Mouse (Mus musculus): ENCODE data around the gene Nrn1. TPM values are rescaled to one million over a fixed set of nuclear protein-coding genes. Genes with fewer than 3 reads are reported as not detected.

Gene Nrn1
- total RNA-seq (2021), result 10 to 100 TPM in 1 of 2 experiments, 1 to 10 TPM in 1; 3.5 to 17.2 TPM
- long read RNA-seq, experiment 1, transcript Nrn1-201 (3 exons, 1,619 nt), result major isoform, 7 of 8 reads
- long read RNA-seq, experiment 1, partial matches to known transcripts, result 0 of 8 reads
- long read RNA-seq, experiment 1, other reads (novel, unspliced or antisense), result 1 of 8 reads
- long read RNA-seq, experiment 2, partial matches to known transcripts, result 0 of 2 reads
- long read RNA-seq, experiment 2, other reads (novel, unspliced or antisense), result 0 of 2 reads

DNA sequence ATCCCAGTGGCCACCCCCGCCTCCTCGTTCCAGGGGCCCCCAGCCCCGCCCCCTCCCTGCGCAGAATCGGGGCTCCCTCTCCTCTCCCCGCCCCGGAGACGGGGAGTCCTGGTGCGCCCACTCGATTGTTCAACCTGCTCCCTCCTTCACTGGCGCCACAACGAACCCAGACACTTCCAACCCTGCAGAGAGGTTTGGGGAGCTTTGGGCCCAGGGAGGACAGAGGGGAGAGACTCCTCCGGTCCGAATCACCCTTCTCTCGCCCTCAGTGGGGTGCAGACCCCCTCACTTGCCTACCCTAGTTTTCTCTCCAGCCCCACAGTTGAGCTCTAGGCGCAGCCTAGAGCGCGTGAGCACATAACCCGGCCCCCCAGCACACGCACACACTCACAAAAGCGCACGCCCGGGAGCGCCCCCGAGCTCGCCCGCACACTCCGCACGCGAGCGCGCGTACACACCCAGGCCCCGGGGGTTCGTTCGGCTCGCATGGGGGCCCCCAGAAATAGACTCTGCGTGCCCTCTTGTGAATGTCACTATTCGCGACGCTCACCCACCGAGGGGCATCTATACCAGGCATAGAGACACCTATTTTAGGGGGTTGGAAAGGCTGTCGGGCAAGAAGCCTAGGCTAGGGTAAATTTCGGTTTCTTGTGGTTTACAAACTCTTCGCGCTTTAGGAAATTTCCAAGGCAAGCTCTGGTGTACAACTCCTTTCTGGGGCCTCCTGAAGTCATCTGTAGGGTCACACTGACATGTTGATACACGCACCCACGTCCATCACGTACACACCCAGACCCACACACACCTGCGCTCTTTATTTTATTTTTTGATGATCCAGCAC lies at the start of gene Nrn1:
TSS of gene Nrn1 (minus strand) at position 401 of the 841 bp plus-strand sequence.
- DNase-seq (ENCODE audit: low spot score in 2 of 2), result no peak

DNA sequence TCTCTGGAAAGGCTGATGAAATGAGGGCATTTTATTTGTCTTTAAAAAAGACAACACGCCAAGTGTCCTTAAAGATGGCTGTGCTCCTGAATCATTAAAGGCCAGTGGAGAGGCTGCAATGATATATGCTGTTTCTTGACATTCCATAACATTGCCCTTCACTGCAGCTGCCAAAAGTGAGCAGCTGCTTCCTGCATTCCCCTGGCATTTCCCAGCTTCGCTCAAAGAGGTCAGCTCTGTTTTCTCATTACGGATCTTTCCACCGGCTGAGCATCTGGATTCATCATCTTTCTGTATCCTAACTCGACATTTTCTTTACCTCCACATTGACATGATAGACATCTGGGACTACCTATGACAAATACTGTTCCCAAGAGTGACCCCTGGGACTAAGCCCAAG lies 44.7 kb upstream of the Nrn1 start:
- DNase-seq (ENCODE audit: low spot score in 2 of 2), result no peak

DNA sequence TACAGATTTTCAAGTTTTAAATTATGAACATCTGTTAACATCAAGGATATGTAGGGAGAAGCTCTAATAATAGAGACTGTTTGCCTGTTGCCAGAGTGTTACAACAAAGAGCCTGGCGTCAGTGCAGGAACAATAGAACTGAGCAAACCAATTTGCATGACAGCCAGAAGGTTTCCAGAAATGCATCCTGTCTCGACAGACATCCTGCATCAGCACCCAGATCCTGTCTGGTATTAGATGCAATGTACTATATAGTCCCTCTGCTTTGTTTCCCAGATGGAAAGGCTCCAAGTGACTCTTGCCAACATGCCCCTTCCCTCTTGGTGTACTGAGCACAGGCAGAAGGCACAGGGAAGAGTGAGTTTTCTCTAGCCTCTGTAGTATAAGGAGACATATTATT lies 31.9 kb upstream of the Nrn1 start:
- DNase-seq (ENCODE audit: low spot score in 2 of 2), result no peak

- DNase-seq (ENCODE audit: low spot score in 2 of 2), result no peak
Observed at GRCm38 (mm10) chr13:36751861-36752260, 16.9 kb upstream of the Nrn1 start.

DNA sequence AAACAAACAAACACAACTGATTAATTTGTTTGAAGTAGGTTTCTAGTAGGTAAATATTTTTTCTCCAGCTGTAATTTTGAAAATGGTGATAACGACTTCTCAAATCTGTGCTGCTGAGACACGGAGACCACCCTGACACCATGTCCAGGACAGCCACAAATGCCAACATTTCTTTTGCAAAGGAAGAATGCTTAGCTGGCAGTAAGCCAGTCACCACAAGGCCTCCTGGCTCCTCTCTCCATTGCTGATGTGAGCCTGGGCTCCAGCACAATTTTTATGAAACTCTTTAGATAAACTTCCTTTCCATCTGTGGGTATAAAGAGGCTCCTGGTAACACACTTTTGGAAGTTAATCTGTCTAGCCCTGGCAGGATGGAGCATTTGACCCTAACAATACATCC lies 15.1 kb upstream of the Nrn1 start:
- DNase-seq (ENCODE audit: low spot score in 2 of 2), result no peak

GRCm38 (mm10) chr13:36736619-36736996 lies 1.7 kb upstream of the Nrn1 start:
- DNase-seq (ENCODE audit: low spot score in 2 of 2), result no peak

DNA sequence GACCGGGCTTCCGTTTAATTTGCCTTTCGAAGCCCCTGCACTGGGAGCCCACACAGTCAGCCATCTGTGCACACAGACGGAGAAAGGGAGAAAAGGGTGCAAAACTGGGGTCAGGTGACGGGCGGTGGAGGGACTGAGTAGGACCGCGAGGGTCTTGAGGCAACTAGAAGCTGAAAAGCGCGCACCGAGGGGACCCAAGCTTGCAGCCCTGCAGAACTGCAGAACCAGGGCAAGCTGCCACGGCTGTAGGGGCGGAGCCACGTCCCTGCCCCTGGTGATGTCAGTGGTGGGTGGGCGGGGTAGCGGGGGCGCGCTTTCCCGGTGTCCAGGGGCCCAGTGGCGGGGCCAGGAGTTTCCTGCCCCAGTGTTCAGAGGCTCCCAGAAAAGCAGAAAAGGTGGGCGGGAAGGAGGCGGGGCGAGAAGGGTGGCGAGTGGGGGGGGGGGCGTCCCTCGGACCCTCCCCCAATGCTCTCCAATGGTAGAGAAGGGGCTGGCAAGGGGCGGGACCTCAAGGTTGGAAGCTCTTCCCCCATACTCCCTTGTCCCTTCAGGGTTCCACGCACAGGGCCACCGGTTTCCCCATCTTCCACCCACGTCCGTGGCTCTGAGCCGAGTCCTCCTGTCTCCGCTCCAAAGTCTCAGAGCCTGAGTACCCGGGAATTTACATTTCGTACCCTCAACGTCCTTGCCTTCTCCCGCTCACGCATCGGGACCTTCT lies 1.1 kb upstream of the Nrn1 start:
- DNase-seq (ENCODE audit: low spot score in 2 of 2), result no peak

- DNase-seq (ENCODE audit: low spot score in 2 of 2), result no peak
Observed at GRCm38 (mm10) chr13:36733989-36734690, 791 bp downstream of the Nrn1 start.

- DNase-seq (ENCODE audit: low spot score in 2 of 2), result no peak
Observed at GRCm38 (mm10) chr13:36733566-36733965, 1.4 kb downstream of the Nrn1 start.

GRCm38 (mm10) chr13:36732891-36733490 lies 1.9 kb downstream of the Nrn1 start:
- DNase-seq (ENCODE audit: low spot score in 2 of 2), result no peak

DNA sequence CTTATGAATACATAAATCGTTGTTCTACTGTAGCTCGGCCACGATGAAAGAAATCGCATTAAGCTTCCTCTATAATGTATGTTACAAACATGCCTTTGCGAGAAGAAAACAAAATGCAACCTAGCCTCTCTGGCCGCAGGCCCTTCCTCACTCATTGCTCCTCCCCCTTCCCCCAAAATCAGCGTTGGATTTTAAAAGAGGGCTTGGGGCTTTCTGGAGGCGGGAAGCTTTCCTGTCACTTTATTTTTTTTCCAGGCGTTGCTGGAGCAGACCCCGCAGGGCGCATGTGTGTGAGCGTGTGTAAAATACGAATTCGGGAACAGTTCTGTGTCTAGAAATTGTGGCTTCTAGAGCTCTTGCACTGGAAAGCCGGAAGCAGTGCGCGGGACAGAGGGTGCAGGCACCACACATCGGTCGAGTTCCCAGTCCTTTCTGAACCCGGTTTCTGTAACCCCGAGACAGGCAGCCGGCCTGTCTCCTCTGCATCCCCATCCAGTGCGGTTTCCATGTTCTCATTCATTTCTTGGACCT lies 2.9 kb downstream of the Nrn1 start:
- no peak for DNase-seq (ENCODE audit: low spot score in 2 of 2)

DNA sequence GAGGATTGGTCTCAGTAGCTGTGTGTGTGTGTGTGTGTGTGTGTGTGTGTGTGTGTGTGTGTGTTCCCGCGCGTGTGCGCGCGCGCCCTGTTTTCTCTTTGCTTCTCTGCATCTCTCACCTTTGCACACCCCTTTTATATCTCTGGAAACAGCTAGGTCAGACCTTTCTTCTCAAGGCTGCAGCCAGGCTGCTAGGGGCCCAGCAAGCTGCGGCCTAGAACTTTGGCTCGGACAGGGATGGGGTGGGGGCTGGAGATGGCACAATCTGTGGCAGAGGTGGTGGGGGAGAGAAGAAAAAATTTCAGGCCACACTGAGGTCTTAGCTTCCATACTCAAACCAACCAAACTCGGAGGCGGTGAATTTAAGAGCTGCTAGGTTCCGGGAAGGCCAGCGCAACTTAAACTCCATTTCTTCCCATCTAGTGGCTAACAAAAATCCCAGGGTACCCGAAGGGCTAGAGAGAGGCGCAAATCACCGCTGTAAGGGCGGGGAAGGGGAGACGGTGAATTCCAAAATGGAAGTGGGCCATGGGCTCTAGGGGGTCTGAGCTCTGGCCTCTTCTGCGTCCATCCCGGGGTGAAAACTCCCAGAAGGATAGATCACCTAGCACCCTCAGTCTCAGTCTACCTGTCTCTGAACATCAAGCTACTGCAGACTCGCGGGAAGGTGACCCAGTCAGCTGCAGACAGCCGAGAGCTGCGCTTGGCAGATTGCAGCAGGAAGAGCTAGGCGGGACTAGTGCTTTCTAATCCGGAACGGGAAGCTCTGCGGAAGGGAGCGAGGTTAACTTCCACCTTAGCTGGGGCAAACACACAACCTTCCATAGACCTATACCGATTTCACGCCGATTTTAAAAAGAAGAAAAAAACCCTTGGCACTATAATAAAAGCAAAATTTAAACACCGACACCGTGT lies 3.7 kb downstream of the Nrn1 start:
- no peak for DNase-seq (ENCODE audit: low spot score in 2 of 2)

- DNase-seq (ENCODE audit: low spot score in 2 of 2), result no peak
Observed at GRCm38 (mm10) chr13:36730341-36730761, 4.6 kb downstream of the Nrn1 start.

DNA sequence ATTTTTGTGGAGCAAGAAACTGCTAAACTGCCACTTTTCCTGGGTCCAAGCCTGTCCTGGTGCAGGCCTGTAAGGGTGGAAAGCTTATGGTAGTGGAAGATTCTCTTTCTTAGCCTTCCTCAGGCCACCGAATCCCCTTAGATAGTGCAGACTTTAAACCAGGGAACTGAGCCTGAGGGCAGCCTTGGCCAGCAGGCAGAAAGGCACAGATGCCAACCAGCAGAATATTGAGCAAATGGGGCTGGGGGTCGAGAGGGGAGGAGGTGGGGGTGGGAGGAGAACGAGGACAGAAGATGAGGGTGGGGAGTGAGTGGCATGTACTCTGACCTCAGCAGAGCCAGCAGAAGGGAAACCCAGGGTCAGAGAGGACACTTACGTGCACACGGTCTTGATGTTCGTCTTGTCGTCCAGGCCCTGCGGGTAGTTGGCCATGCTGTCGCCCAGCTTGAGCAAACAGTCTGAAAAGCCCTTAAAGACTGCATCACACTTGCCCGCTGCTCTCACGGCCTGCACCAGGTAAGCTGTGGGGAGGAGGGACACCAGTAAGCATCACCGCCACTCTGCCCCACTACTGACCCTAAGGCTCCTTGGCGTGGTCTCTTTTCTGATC lies 5.1 kb downstream of the Nrn1 start:
- no peak for DNase-seq (ENCODE audit: low spot score in 2 of 2)

DNA sequence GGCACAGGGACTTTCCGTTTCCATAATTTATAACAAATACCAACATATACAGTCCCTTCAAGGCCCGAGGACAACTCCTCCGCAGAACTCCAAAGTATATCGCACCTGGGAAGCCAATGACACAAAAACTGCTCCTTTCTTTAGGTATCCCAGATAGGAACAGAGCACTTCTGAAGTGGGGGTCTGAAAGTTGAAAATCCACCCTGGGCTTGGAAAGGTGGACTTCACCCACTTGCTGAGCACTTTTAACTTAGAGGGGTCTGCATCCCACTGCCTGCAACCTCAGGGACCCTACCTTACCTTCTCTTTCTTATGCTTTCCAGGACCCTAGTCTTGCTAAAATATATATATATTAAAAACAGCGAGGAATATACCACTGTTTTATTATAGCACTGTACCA lies 6.4 kb downstream of the Nrn1 start:
- DNase-seq (ENCODE audit: low spot score in 2 of 2), result no peak

DNA sequence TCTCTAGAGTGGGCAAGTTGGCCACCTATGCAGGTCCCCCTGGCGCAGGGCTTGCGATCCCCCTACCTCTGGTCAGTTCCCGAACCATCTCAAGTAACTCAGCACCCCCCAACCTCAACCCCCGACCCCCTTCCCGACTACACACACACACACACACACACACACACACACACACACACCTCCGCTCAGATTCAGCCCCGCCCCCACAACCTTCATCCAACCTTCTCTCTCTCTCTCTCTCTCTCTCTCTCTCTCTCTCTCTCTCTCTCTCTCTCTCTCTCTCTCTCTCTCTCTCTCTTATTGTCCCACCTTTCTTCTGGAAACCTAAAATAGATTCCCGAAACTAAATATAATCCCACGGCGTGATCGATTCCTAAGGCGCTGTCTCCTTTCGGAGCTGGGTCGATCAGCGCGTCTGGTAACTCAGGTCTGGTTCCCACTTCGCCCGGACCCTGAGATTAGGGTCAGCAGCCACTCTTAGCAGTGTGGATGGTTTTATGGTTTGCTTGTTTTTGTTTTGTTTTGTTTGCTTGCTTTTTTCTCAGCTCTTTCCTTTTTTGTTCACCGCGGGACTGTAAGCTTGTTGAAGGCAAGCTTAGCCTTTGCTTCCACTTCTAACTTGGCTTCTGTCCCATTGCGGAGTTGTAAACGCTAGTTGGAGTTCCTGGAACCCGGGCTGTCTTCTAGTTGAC lies 7.0 kb downstream of the Nrn1 start:
- no peak for DNase-seq (ENCODE audit: low spot score in 2 of 2)

- no peak for DNase-seq (ENCODE audit: low spot score in 2 of 2)
Observed at GRCm38 (mm10) chr13:36726951-36727778, 7.8 kb downstream of the Nrn1 start.

- no peak for DNase-seq (ENCODE audit: low spot score in 2 of 2)
Observed at GRCm38 (mm10) chr13:36726551-36726950, 8.4 kb downstream of the Nrn1 start.
